Mouse (Mus musculus): Measurements from ENCODE around the gene Lypd6.

Gene Lypd6

GRCm38 (mm10) chr2:50173730-50174528, 107.7 kb downstream of the Lypd6 start:
- DNase-seq (ENCODE audit: low read depth): no peak

GRCm38 (mm10) chr2:50175709-50176108, 109.5 kb downstream of the Lypd6 start:
- DNase-seq (ENCODE audit: low read depth): no peak

GRCm38 (mm10) chr2:50179164-50179563, 112.9 kb downstream of the Lypd6 start:
- DNase-seq (ENCODE audit: low read depth): no peak

- no peak for DNase-seq (ENCODE audit: low read depth)
Observed at GRCm38 (mm10) chr2:50180423-50180822, 114.2 kb downstream of the Lypd6 start.

GRCm38 (mm10) chr2:50181332-50181731, 115.1 kb downstream of the Lypd6 start:
- DNase-seq (ENCODE audit: low read depth): no peak

GRCm38 (mm10) chr2:50186711-50187405, 120.6 kb downstream of the Lypd6 start:
- no peak for DNase-seq (ENCODE audit: low read depth)

GRCm38 (mm10) chr2:50188856-50189255, 122.6 kb downstream of the Lypd6 start:
- DNase-seq (ENCODE audit: low read depth): no peak

GRCm38 (mm10) chr2:50196681-50197080, 130.5 kb downstream of the Lypd6 start:
- no peak for DNase-seq (ENCODE audit: low read depth)

- DNase-seq (ENCODE audit: low read depth): no peak
Observed at GRCm38 (mm10) chr2:50197801-50198200, 131.6 kb downstream of the Lypd6 start.

GRCm38 (mm10) chr2:50200541-50200940, 134.3 kb downstream of the Lypd6 start:
- DNase-seq (ENCODE audit: low read depth): no peak

GRCm38 (mm10) chr2:50220574-50220973, 154.3 kb downstream of the Lypd6 start:
- no peak for DNase-seq (ENCODE audit: low read depth)

- DNase-seq (ENCODE audit: low read depth): no peak
Observed at GRCm38 (mm10) chr2:50225019-50225418, 158.8 kb downstream of the Lypd6 start.

GRCm38 (mm10) chr2:50233491-50233890, 167.3 kb downstream of the Lypd6 start:
- DNase-seq (ENCODE audit: low read depth): no peak

All from induced T-regulatory cell, adult 2 months (primary cell).